Mouse (Mus musculus) bone marrow, adult 2 months (tissue): ENCODE data around the gene Mdfi. TPM values are rescaled to one million over a fixed set of nuclear protein-coding genes. Genes with fewer than 3 reads are reported as not detected.
A peak's percentile ranks its signal among the peaks of the same experiment; 100 is the strongest.

ENCODE experiments used
- H3K27ac ChIP-seq: fragments of 200-500 bp; 2 replicates; pipeline ENCODE4 v1.5.1; 2012; ENCODE audit warnings: low read depth, mild to moderate bottlenecking, control low read depth, inconsistent platforms, low read length; ENCODE audit not compliant: control insufficient read depth, poor library complexity, insufficient read depth
- H3K4me1 ChIP-seq: fragments of 200-500 bp; 2 replicates; pipeline ENCODE4 v1.6.1; 2011; ENCODE audit warnings: low read length; ENCODE audit not compliant: control insufficient read depth, insufficient read depth
- H3K4me3 ChIP-seq: fragments of 200-500 bp; replicated peaks from 2 replicates; pipeline ENCODE3; 2011; ENCODE audit warnings: mild to moderate bottlenecking, low read depth, low read length, control low read depth; ENCODE audit not compliant: control insufficient read depth
- CTCF ChIP-seq: fragments of 200-500 bp; IDR thresholded peaks from 2 replicates; pipeline ENCODE4 v1.5.1; 2011; ENCODE audit warnings: low read length, control low read depth; ENCODE audit not compliant: control insufficient read depth, insufficient read depth
- POLR2A ChIP-seq: fragments of 200-500 bp; IDR thresholded peaks from 2 replicates; pipeline ENCODE4 v1.6.1; 2011; ENCODE audit warnings: low read depth, mild to moderate bottlenecking, control low read depth, low read length, borderline replicate concordance; ENCODE audit not compliant: control insufficient read depth
- WGBS: fragments of 180-500 bp; shearing (Covaris S2); methylation state at CpG from one replicate; pipeline ENCODE4 v1.1.7; 2018; 5-methylcytosine and 5-hydroxymethylcytosine counted together
- polyA plus RNA-seq: library from polyadenylated mRNA; stranded (reverse); fragments of >200 nt; gene quantifications from 2 replicates; pipeline ENCODE4 v1.2.4, GENCODE M21; 2011; ENCODE audit warnings: low replicate concordance; ENCODE audit not compliant: missing spikeins, insufficient read depth, insufficient read length

Mdfi gene
- polyA plus RNA-seq, 1 experiment, result 4.2 TPM

DNA sequence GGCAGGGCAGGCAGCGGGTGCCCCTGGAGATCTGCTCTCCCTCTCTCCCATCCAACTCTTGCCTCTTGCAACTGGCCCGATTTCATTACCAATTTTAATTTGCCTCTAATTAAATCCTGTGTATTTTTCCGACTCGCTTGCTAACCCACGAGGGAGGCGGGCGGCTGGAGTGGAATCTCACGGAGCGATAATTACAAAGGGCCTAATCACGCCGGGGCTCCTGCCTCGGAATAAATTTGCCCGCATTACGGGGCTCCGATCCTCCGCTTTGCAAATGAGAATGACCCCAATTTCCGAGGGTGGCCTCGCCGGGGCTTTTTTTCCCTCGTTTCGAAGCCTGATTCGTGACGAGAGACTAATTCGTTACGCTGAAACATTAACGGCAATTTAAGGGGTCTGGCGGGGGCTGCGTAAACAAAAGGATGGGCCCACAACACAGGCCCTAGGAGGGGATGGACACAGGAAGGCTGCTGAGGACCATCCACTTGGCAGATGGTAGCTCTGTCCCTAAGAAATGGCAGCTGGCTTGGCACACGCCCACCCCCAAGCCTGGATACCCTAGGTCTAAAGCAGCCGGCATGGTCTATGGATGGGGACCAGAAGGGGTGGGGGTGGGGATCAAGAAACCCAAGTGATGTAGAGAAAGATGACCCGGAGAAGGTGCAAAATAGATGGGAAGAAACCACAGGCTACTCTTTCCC, 38.0 kb upstream of the Mdfi start:
- Histone ChIP-seq H3K4me3 (no peak overlapping the region), H3K4me1 (peaks cover 2% of the 10 kb centered on the region; the same call in 1 of the 2 replicates), H3K27ac (no peak overlapping the region)
- TF ChIP-seq POLR2A (no peak), CTCF (no peak)
- 91% methylated on average over 31 of the region's 31 CpGs for WGBS

DNA sequence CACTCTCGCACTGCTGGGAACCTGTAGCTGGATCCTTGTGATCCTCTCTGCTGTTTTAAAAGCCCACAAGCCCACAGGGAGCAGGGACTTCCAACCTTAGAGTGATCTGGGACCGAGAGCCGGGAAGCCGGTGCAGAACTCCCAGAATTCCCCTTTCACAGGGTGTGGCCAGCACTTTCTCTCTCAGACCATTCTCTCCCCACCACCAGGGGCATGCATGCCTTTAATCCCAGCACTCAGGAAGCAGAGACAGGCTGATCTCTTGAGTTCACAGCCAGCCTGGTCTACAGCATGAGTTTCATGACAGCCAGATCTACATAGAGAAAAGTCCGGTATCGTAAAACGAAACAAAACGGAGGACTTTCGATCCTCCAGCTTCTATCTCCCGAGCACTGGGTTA, 35.4 kb upstream of the Mdfi start:
- Histone ChIP-seq H3K4me3 (no peak overlapping the region), H3K27ac (no peak overlapping the region), H3K4me1 (peaks cover 1% of the 10 kb centered on the region; the same call in 1 of the 2 replicates)
- TF ChIP-seq POLR2A, result no peak
- no peak for TF ChIP-seq CTCF
- 63% methylated on average over 10 of the region's 10 CpGs for WGBS

DNA sequence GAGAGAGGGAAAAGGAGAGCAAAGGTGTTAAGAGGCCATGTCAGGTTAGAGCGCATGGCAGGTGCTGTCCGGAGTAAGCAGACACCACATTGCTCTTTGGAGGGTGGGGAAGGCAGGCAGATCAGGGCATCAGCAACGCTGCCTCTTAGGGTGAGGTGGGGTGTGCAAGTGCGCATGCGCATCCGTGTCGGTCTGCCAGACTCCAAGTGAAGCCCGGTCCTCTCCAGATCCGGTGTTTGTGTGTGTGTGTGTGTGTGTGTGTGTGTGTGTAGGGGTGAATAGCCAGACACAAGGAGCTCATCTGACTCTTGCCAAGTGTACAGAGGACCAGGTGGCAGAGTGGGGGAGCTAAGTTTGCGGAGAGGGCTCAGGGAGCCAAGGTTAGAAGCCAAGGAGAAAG, 31.5 kb upstream of the Mdfi start:
- TF ChIP-seq CTCF (no peak), POLR2A (no peak)
- WGBS, result 71% methylated on average over 10 of the region's 10 CpGs
- Histone ChIP-seq H3K4me1 (no peaks in the 10 kb centered on the region), H3K27ac (no peak overlapping the region), H3K4me3 (no peak overlapping the region)

DNA sequence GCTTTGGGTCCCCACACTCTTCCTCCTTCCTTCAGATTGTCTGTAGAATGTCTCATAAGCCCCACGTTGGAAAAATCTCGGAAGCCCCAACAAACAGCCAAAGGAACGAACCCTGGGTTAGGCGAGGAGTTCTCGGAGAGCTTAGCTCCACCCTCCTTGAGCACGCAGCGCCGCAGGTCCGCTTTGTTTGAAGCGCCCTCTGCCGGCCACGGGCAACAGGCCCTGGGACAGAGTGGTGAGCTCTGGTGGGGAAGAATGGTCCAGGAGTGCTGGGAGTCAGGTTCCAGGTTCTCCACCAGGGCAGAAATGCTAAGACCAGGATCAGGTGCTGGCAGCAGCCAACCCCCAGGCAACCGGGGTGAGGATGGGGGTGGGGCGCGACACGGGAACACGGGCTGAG, 30.0 kb upstream of the Mdfi start:
- Histone ChIP-seq H3K4me3 (no peak overlapping the region), H3K4me1 (no peaks in the 10 kb centered on the region), H3K27ac (no peak overlapping the region)
- peak; percentile 91 for TF ChIP-seq CTCF
- TF ChIP-seq POLR2A, result no peak
- 2% methylated on average over 17 of the region's 17 CpGs for WGBS

DNA sequence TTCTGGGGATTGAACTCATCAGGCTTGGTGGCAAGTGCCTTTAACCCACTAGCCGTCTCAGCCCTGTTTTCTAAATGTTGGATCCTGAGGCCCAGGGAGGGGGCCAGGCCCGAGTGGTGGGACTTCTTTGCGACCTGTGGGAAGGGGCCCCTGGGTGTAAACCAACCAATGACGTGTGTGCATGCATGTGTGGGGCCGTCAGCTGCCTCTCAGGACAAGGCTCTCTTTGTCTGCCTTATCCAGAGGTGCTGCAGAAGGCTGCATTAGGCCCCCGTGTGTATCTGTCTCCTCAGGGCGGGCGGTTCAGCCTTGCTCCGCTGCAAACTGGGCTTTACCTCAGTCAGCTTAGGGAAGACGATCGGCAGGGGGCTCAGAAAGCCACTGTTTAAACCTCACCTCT, 28.9 kb upstream of the Mdfi start:
- no peak overlapping the region for H3K27ac ChIP-seq
- TF ChIP-seq CTCF, result no peak
- no peak for TF ChIP-seq POLR2A
- 74% methylated on average over 11 of the region's 11 CpGs for WGBS
- H3K4me3 ChIP-seq, result no peak overlapping the region
- H3K4me1 ChIP-seq, result no peaks in the 10 kb centered on the region

DNA sequence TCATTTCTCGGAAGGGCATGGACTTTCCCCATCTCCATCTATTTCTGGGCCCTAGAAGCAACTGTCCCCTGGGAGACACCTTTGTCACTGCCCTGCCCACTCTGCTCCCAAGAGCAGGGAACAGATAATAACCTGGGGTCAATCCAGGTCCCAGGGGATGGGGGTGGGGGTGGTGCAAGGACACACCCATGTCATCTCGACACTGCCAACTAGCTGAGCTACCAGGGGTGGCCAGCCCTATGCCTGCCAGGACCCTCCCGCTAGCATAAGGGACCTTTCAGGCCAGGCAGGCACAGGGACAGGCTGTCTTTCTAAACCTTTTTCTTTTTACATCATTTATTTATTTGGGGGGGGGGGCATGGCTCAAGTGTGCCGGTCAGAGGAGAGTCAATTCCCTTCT, 28.5 kb upstream of the Mdfi start:
- Histone ChIP-seq H3K4me3 (no peak overlapping the region), H3K27ac (no peak overlapping the region), H3K4me1 (no peaks in the 10 kb centered on the region)
- TF ChIP-seq CTCF (no peak), POLR2A (no peak)
- 65% methylated on average over 4 of the region's 4 CpGs for WGBS

DNA sequence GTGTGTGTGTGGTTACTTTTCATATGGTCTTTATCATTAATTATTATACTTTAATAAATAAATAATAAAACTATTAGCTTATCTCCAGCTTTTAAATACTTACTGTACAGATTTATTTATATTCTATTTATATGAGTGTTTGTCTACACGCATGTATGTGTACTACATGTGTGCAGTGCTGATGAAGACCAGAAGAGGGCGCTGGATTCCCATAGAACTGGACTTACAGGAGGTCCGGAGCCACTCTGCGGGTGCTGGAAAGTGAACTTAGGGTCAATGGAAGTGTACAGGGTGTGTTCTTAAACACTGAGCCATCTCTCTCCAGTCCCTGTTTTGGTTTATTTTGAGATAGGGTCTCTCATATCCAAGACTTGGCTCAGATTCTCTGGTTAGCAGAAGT, 21.1 kb upstream of the Mdfi start:
- WGBS, result 71% methylated on average over 4 of the region's 4 CpGs
- TF ChIP-seq CTCF (no peak), POLR2A (no peak)

DNA sequence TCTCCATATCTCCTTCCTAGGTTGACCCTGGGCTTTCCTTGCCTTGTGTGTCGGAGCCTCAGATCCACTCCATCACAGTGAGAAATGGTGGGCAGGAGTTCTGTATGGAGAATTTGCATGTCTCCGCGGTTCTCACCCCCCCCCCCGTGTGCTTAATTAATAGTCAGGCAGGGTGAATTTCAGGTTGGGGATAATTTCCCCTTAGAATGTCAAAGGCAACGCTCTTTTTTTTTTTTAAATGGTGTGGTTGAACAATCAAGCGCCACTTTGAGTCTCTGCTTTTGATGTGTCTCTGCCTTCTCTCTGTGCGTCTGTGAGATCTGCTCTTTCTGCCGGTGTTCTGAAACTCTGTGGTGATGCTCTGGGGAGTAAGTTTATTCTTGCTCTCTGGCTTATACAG, 20.4 kb upstream of the Mdfi start:
- H3K27ac ChIP-seq, result no peak overlapping the region
- 80% methylated on average over 8 of the region's 8 CpGs for WGBS

More for the DNA sequence above, 21.1 kb upstream of the Mdfi start:
- Histone ChIP-seq H3K27ac (no peak overlapping the region), H3K4me1 (peaks cover 3% of the 10 kb centered on the region; the same call in 1 of the 2 replicates), H3K4me3 (no peak overlapping the region)

DNA sequence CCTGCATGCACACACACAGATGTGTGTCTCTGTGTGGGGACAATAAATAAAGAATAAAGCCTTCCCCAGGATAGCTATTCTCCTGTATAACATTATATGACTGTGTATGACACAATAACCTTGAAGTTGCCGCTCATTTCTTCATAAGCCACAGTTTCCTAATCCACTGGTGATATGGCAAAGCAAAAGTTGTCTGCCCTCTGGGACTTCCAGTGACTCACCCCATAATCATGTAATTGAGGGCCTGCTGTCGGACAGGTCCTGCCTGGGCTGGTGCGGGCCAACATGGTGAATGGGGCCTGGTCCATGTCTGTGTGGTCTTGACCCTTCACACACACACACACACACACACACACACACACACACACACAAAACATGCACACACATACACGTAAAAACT, 19.3 kb upstream of the Mdfi start:
- 42% methylated on average over 4 of the region's 4 CpGs for WGBS
- Histone ChIP-seq H3K4me3 (no peak overlapping the region), H3K4me1 (peaks cover 3% of the 10 kb centered on the region; the same call in 1 of the 2 replicates), H3K27ac (peak overlapping the region; percentile 22; the same call in 1 of the 2 replicates)
- TF ChIP-seq POLR2A (no peak), CTCF (no peak)

More for the DNA sequence above, 20.4 kb upstream of the Mdfi start:
- TF ChIP-seq CTCF, result no peak
- TF ChIP-seq POLR2A, result no peak
- peaks cover 3% of the 10 kb centered on the region; the same call in 1 of the 2 replicates for H3K4me1 ChIP-seq
- no peak overlapping the region for H3K4me3 ChIP-seq
